Mouse (Mus musculus): ENCODE measurements around the gene Lmf1.

Gene Lmf1

DNA sequence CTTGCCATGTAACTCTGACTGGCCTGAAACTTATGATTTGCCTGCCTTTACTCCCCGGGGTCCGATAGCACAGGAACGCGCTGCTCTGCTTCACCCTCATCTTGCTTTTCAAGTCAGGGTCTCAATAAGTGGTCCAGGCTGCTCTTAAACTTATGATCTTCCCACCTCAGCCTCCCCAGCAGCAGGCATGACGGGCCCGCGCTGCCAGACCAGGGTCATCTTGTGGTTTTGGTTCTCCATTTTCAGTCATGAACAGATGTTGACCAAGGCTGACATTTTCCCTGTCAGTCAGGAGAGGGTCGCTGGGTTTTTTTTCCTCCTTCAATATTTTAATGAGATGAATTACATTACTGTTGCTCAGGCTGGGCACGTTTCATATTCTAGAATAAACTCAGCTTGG lies 66.8 kb downstream of the Lmf1 start:
- DNase-seq = no peak

DNA sequence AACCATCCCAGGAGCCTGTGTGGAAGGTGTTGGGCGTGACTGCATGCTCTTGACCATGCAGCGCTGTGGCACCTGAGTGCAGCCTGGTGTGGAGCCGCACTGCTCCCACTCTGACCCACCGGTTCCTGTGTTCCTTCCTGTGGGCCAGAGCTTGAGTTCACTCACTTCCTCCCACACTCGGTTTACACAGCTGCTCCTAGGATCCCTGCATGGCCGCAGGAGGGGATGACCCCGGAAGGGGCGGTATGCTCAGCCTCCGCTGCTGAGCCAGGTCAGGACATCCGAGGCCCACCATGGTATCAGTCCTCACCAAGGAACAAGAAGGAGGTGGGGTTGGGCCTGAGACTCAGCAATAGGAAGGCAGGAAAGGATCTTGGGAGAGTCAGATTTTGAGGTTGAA lies 69.0 kb downstream of the Lmf1 start:
- no peak for DNase-seq

DNA sequence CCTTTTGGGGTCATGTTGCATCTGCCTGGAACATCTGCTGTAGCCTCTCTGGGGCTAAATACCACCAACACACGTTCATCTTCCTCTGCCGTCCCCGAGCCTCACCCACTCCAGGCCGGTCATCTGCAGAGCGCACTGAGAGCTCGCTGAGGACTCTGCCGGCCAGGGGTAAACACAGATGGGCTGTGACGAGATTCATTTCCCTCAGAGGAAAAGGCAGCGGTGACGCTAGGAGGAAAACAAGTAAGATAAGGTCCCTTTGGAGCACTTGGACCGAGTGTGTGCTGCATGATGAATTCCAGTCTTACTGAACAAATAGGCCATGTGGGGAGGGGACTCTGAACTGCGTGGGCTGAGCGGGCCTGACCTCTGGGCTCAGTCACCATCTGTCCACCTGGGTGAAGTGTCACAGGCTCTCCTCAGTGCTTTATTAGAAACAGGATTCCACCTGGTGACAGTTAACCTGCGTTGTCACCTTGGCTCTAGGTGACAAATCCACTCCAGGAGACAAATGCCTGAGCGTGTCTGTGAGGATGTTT lies 69.9 kb downstream of the Lmf1 start:
- no peak for DNase-seq

DNA sequence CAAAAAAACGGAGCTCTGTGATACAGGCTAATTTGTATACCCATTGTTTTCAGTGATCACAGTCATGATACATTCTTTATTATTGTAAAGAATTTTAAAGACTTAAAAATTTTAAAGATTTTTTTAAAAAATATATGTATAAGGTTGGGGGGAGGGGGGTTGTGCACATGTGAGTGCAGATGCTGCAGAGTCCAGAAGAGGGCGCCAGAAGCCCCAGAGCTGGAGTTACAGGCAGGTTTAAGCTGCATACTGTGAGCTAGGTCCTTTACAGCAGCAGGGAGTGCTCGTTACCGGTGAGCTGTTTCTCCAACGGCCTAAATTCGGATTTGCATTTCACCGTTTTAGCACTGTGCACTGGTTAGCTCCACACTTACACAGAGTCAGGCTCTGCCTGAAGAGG lies 71.8 kb downstream of the Lmf1 start:
- no peak for DNase-seq

DNA sequence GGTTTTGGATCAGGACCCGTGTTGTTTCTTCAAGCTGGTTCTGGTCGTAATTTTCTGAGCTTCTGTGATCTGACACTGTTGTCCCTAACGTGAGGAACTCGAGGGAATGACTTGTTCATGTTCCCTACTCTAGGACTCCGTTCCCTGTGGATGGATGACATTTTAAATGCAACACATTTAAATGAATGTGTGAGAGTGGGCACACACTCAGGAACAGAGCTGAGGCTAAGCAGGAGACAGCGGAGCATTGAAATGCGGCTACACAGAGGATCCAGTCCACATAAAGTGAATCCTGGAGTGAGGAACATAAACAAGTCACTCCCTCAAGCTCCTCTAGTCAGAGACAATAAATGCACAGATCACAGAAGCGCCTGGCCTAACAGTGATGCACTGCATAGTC lies 73.4 kb downstream of the Lmf1 start:
- DNase-seq = no peak

DNA sequence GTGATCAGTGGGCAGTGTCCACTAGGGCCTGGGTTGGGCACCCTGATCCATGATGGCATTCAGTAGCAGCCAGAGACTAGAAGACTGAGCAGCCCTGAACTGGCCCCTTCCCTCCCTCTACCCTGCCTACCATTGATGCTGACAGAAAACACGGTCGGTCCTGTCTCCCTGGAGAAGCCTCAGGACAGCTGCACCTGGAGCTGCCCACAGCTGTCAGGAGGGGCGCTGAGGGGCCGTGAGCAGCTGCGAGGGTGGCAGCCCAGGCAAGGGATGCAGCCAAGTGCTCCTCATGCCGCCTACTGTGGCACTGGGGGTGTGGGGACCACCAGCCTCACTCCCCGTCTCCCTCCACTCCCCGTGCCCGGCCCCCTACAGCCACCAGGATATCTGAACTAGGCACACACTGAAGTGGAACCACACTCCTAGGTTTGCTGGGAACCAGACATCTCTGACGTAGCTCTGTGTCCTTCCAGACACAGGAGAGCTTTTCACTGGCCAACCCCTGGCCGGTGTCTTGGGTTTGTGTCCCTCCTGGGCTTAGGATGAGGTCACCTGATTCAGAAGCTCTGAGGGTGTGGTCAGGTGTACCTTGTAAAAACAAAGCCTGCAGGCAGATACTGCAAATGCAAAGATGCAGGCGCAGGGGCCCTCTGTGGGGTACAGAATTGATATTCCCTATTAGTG lies 77.4 kb downstream of the Lmf1 start:
- DNase-seq = no peak

DNA sequence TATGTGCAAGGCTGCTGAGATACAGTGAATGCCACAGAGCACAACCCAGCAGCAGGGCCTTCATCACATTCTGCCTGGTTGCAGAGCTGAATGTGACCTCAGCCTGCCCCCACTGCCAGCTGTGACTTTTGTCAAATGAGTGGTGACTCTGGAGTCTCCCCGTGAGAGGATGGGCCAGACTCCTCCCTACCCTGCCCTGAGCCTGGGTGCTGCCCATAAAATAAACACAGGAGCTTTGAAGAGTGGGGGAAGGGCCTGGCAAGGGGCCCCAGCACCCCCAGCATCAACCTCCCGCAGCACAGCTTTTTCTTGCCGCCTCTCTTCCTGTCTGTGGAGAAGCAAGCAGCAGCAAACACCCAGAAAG lies 77.9 kb downstream of the Lmf1 start:
- DNase-seq = no peak

DNA sequence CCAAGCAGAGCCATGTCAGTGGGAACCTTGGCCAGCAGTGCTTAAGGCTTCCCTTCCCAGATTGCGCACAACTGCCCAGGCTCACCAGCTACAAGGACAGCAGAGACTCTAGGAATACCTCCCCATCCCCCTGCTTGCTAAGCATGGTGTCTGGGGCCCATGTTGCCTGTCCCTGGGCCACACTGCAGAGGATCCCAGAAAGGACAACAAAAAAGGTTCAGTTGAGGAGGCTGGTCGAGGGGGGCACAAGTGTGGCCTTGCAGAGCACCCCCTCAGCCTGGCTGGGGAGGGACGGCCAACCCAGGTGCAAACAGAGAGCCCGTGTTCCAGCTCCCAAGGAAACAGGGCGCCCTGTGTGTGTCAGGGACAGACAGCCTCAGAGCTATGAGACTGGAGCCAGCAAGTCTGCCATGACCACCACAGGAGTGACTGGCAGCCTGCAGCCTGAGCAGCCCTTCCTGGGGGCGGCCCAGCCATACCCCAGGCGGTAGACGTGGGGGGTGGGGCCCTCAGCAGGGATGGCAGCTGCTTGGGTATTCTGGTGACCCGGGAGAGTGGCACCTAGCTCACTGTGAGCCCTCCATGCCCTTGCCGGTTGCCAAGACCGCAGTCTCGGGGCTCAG lies 84.4 kb downstream of the Lmf1 start:
- no peak for DNase-seq

DNA sequence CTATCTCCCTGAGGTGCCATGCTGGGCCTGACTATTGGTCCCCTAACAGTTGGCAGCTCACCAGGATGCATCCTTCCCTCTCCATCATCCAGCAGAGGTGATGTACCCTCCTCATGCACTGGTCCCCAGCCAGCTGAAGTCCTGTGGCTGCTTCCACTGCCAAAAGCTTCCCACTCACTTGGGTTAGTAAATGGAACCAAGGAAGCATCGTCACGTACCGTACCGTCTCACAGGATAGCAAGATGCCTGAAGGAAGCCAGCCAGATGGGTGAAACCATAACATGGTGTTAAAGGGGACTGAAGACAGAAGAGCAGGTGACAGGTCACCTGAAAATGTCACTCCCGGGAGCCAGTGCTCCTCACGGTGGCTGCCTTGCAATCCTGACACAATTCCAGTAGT lies 86.6 kb downstream of the Lmf1 start:
- no peak for DNase-seq

DNA sequence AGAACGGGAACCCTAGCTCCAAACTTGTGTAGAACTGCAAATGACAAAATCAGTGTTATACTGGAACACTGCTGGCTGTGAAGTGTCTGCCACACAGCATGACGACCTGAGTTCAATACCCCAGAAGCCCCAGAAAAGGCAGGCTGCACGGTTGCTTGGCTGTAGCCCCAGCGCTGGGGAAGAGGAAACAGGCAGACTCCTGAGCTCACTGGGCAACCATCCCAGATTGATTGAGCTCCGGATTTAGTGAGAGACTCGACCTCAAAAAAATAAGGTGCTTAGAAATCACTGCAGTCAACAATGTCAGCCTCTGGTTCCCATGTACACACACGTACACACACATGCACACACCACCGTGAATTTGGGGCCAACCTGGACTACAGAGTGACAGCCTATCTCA lies 87.0 kb downstream of the Lmf1 start:
- DNase-seq = no peak

DNA sequence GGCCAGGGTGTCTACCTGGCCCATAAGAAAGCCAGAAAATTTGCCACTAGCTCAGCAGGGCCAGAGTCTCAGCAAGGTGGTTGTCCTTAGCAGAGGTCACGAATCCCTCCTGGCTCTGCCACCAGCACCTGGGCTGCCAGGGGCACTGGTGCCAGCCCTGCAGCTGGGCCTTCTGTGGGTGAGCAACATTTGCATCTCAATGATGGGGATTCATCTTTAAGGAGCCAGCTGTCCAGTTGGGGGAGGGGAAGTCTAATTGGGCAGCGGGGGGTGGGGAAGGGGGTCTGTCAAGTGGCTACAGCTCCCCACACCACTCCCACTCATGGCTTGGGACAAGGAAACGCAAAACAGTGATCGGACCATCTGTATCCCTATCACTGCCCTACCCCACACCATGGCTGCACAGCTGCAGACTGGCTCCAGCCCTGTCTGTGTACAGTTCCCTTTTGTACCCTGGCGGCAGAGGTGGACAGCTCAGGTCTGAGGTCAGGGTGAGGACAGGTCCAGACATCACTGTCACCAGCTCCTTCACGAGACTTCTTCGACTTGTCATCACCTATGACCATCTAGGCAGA lies 89.7 kb downstream of the Lmf1 start:
- DNase-seq = no peak

DNA sequence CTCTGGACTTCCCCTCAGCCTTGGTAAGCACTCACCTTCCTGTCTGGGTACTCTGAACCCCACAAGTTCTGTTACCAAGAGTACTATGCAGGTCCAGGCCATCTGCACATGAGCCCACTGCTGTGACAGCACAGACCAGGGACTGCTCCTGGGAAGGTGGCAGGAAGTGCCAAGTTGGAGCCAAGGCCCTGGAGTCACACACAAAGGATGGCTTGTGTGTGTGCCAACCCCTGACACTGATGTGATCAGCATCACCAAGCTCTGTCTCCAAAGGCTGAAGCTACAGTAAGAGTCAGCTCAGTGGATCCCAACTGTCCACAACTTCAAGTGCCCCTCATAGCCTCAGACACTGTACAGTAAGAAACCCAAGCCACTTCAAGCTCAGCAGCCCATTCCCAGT lies 94.1 kb downstream of the Lmf1 start:
- DNase-seq = no peak

DNA sequence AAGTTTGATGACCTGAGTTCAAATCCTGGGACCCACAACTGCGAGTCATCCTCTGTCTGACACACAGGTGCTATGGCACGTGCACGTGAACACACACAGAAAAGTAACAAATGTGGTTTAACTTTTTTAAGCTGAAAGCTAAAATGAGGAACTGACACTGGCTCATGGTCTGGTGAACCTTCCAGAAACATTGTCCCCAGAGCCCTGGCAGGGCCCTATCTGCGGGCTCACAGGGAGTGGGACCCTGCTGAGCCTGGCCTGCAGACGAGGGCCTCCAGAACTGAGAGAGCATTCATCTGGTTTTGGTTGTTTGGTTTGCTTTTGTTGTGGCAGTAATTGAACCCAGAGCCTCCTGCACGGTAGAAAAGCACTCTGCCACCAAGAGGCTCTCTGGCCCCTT lies 99.1 kb downstream of the Lmf1 start:
- no peak for DNase-seq

DNA sequence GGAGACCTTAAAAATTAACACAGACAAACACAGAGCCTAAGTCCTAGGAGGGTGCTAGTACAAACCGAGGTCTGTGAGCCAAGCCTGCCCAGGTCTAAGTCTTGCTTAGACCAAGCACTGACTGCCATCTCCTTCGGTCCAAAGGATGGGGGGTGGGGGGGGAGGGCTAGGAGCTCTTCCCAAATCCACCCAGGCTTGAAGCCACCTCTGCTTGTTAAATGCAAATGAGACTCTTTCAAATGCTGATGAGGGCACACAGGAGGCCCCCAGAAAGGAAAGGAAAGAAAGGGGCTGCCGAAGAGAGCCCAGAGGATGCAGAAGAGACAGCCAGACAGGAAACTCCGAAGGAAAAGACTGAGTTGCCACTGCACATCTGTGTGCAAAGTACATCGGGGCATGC lies 100.9 kb downstream of the Lmf1 start:
- DNase-seq = no peak

DNA sequence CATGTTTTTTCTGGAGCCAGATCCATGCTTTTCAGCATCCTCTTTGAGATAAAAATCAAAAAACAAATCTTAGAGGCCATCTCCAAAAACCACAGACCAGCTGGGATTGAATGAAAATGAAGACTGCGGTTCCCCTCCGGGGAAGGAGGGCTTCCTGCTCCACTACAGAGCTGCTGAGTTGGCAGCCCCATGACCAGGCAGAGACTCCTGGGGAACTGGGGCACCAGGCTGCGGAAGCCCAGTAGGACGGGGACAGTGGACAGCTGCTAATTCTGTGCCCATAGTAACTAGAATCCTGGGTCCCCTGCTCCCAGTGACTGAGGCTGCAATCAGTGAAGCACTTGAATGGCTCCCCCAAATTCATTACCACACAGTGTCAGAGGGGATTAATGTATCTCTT lies 102.8 kb downstream of the Lmf1 start:
- no peak for DNase-seq

DNA sequence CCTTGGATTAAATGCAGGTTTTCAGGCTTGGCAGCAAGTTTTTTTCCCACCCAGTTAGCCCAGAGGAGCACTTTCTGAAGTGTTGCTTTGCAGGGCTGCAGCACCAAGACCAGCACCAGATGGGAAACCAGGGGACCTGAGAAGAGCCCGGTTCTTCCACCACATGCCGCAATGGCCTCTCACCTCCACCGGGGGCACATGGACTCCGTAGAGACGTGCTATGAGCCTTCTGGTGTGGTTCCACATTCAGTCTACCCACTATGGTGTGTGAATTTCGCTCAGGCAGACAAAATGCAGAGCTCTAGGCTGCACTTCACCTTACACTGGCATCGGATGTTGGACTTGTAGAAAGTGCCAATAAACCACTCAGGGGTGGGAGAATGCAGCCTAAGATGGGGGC lies 107.4 kb downstream of the Lmf1 start:
- DNase-seq = no peak

DNA sequence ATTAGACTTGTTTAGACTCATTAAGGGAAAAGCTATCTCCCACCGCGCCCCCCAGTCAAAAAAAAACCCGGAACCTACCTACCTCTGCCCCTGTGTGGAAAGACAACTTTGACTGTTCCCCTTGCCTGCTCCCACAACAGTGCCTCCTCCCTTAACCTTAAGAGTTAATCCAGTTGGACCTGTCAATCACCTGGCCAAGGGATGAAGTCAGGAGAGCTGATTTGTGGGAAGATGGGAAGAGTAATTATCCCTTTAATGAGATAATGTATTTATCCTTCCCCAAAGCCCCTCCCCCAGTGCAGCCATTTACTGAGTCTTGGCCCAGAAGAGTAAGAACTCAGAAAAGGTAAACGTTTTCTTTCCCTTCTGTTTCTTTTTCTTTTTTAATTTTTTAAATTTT lies 110.0 kb downstream of the Lmf1 start:
- DNase-seq = no peak

DNA sequence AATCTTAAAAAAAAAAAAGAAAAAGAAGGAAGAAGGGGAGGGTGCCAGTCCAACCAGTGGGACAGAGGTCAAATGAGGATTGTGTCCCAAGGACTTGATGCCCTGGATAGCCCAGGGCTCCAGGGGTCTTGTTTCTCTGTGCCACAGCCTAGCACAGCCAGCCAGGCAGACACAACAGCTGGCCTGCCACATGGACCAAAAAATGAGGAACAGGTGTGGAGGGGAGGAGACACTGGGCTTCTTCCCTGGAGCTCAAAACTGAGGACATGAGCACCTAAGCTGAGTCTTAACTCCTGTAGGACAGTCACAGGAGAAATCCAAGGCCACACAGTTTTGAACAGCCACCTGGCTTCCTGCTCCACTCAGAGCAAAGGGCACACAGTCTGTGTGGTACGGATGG lies 117.4 kb downstream of the Lmf1 start:
- no peak for DNase-seq

DNA sequence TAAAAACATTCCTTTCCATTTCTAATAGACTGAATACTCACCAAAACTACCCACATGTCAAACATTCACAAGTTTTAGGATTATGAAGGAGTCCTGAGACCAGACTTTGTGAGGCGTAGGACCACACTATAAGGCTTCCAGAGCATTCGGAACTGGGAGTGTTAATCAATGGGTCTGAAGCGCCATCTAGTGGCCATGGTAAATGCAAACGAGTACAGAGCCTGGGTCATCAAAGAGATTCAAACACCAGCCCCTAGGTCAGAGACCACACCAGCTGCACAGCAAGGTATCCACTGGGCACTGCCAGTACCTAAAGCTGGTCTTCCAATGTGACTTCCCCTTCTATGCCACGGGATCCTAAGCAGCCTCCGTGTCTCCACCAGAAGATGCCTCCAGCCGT lies 119.6 kb downstream of the Lmf1 start:
- DNase-seq = peak; percentile 83

DNA sequence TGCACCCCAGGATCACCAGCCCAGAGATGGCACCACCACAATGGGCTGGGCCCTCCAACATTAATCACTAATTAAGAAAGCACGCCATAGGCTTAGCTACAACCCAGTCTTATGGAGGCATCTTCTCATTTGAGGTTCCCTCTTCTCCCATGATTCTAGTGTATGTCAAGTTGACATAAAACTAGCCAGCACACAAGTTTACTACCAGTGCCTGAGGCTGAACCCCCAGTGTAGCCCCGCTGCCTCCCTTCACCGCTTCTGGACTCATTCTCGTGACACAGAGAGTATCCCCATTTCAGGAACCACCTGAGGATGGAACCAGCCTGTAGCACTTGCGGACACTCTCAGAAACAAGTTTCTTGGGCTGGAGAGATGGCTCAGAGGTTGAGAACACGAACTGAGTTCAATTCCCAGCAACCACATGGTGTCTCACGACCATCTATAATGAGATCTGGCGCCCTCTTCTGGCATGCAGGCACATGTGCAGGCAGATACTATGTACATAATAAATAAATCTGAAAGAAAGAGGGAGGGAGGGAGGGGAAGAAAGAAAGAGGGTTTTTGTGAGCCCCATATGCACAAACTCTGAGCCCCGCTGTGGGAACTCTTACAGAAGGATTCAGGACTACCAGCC lies 122.1 kb downstream of the Lmf1 start:
- DNase-seq = no peak

DNA sequence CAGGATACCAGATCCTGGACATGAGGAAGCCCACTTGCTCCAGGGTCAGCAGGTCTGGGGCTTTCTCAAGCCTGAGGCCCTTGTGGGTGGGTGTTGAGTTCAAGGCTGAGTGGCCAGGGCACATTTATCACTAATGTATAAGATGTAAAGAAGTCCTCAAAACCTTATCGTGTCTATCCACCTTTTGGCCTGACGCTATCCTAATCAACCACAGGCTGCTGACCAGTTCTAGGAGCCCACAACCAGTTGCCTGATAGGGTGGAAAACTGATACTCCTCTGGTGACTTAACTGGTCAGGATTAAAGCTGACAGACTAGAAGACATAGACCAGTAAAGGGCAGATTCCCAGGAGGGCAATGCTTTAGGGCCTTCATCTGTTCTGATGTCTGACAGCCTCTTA lies 131.1 kb downstream of the Lmf1 start:
- no peak for DNase-seq

DNA sequence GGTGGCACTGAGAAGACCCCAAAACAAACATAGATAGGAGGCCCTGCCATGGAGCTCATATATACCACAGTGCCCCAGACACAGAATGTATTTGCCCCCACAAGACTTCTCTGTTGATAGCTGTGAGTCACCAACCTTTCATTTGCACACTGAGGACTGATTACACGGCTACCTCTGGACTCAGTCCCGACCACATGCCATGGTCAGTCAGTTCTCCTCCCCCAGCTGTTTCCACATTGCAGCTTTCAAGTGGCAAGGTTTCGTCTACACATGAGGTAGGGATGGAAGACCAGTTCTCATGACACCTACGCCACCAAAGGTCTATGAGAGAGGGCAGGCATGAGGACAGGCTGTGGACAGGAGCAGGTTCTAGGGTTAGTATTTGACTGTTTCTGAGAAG lies 132.3 kb downstream of the Lmf1 start:
- no peak for DNase-seq
